Mouse (Mus musculus): ENCODE measurements at regions not wholly inside any gene's neighbourhood (a gene's known extent, or its start where the extent isn't known, plus 50 kb on each side); places are given as distances from the start of the nearest gene placed in this dataset.

DNA sequence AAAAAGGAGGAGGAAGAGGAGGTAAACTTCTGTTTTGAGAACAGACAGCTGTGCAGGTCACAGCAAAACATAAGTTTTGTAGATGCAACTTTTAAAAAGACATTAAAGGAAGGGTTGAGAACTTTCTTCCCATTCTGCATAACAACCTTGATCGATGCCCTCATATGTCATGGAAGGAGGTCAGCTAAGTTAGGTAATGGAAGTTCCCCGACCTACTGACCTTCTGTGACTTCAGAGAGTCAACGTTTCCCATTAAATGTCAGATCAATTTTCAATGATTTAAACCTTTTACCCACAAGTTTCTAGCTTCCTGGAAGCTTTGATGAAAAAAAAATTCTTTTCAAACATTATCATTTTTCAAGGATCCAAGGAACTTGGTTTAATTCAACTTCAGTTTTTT lies 153.2 kb downstream of the Nrip1 start:
- TF ChIP-seq CTCF (IDR thresholded peaks at IDR 0.05; ENCODE audit: low read depth, low read length) (no peak), EP300 (IDR thresholded peaks at IDR 0.05; ENCODE audit: insufficient read depth, low read depth, low read length) (no peak)

Measured in ES-Bruce4 (cell line).